ENCODE assay signal across 18 mouse cellular contexts in genomic region chr16:65451885-65452284, GRCm38 (mm10).
DNase-seq lines count a peak whose midpoint lies in the region; ATAC-seq and TF ChIP-seq lines count a peak whose summit lies in the region.
"Had no signal": no experiment of that assay in that cellular context is flagged by ENCODE, and none has a peak within 500 bp of the region (broad histone marks: within the 10 kb centered on the region; RNA-seq: fewer than 3 reads in every experiment).

No protein-coding gene starts in this region.

- H3K27me3 ChIP-seq in midbrain, embryonic 11.5 days (ENCODE audit: control insufficient read depth, insufficient read depth, low read length), result no peaks in the 10 kb centered on the region
- H3K27me3 ChIP-seq in midbrain, embryonic 10.5 days (ENCODE audit: low read depth, poor library complexity, severe bottlenecking), result no peaks in the 10 kb centered on the region
- no peaks in the 10 kb centered on the region for H3K27me3 ChIP-seq in intestine, postnatal 0 days (replicated peaks; ENCODE audit: control insufficient read depth, insufficient read depth, low read length)
- no peaks in the 10 kb centered on the region for H3K27me3 ChIP-seq in liver, embryonic 11.5 days (replicated peaks; ENCODE audit: control insufficient read depth, insufficient read depth, low read length)
- H3K27me3 ChIP-seq: embryonic facial prominence, embryonic 12.5 days; forebrain, embryonic 13.5 days; forebrain, embryonic 15.5 days had no signal

- peak; percentile 53 for DNase-seq in midbrain, embryonic 11.5 days (ENCODE audit: low spot score, missing footprints)
- no peak for DNase-seq in midbrain, embryonic 10.5 days (ENCODE audit: low spot score)
- DNase-seq in testis, postnatal 10 days (ENCODE audit: low spot score), result no peak
- no peak for DNase-seq in liver, embryonic 11.5 days (ENCODE audit: low spot score)
- DNase-seq: adrenal gland, adult 2 months; adrenal gland, postnatal 10 days; adrenal gland, postnatal 25 days; cerebellum, adult 11-12 months; cerebellum, adult 2 months; cerebellum, adult 9-10 months; cerebellum, postnatal 10 days; cerebellum, postnatal 25 days; forebrain, postnatal 0 days had no signal

- H3K4me3 ChIP-seq in midbrain, embryonic 11.5 days (ENCODE audit: low read depth, low read length), result no peak overlapping the region
- no peak overlapping the region for H3K4me3 ChIP-seq in midbrain, embryonic 10.5 days
- no peak overlapping the region for H3K4me3 ChIP-seq in intestine, postnatal 0 days (ENCODE audit: low read depth, low read length)
- no peak overlapping the region for H3K4me3 ChIP-seq in liver, embryonic 11.5 days (ENCODE audit: low read depth, low read length)
- H3K4me3 ChIP-seq: embryonic facial prominence, embryonic 10.5 days; embryonic facial prominence, embryonic 12.5 days; forebrain, embryonic 13.5 days; forebrain, embryonic 15.5 days had no signal

- no peak overlapping the region for H3K9ac ChIP-seq in midbrain, embryonic 11.5 days (ENCODE audit: low read length)
- H3K9ac ChIP-seq in intestine, postnatal 0 days (ENCODE audit: low read depth, low read length), result no peak overlapping the region
- no peak overlapping the region for H3K9ac ChIP-seq in liver, embryonic 11.5 days (ENCODE audit: low read depth, low read length)
- H3K9ac ChIP-seq: embryonic facial prominence, embryonic 12.5 days; forebrain, embryonic 13.5 days; forebrain, embryonic 15.5 days; forebrain, postnatal 0 days had no signal

- H3K36me3 ChIP-seq in midbrain, embryonic 11.5 days (ENCODE audit: control insufficient read depth, insufficient read depth, low read length), result no peaks in the 10 kb centered on the region
- no peaks in the 10 kb centered on the region for H3K36me3 ChIP-seq in midbrain, embryonic 10.5 days
- no peaks in the 10 kb centered on the region for H3K36me3 ChIP-seq in intestine, postnatal 0 days (ENCODE audit: control insufficient read depth, insufficient read depth)
- H3K36me3 ChIP-seq in liver, embryonic 11.5 days (ENCODE audit: control insufficient read depth, insufficient read depth, low read length), result no peaks in the 10 kb centered on the region
- H3K36me3 ChIP-seq: embryonic facial prominence, embryonic 10.5 days; embryonic facial prominence, embryonic 12.5 days; forebrain, embryonic 15.5 days had no signal

- no peak overlapping the region for H3K4me2 ChIP-seq in midbrain, embryonic 11.5 days
- H3K4me2 ChIP-seq in intestine, postnatal 0 days (replicated peaks; ENCODE audit: low read depth), result no peak overlapping the region
- no peak overlapping the region for H3K4me2 ChIP-seq in liver, embryonic 11.5 days
- H3K4me2 ChIP-seq: embryonic facial prominence, embryonic 12.5 days; forebrain, embryonic 13.5 days; forebrain, embryonic 15.5 days had no signal

- no peak overlapping the region for H3K27ac ChIP-seq in midbrain, embryonic 11.5 days (ENCODE audit: low read depth, low read length)
- no peak overlapping the region for H3K27ac ChIP-seq in midbrain, embryonic 10.5 days (replicated peaks)
- no peak overlapping the region for H3K27ac ChIP-seq in intestine, postnatal 0 days (ENCODE audit: low read depth, low read length)
- H3K27ac ChIP-seq in liver, embryonic 11.5 days (ENCODE audit: low read depth, low read length), result no peak overlapping the region
- H3K27ac ChIP-seq: embryonic facial prominence, embryonic 10.5 days; embryonic facial prominence, embryonic 12.5 days; forebrain, embryonic 13.5 days; forebrain, embryonic 15.5 days had no signal

- WGBS in midbrain, embryonic 11.5 days, result 89% methylated on average over 3 of the region's 3 CpGs
- WGBS in midbrain, embryonic 10.5 days, result 87% methylated on average over 3 of the region's 3 CpGs
- 52% methylated on average over 3 of the region's 3 CpGs for WGBS in intestine, postnatal 0 days
- 76% methylated on average over 3 of the region's 3 CpGs for WGBS in liver, embryonic 11.5 days

- no peaks in the 10 kb centered on the region for H3K4me1 ChIP-seq in midbrain, embryonic 11.5 days (ENCODE audit: control insufficient read depth, insufficient read depth, low read length)
- no peaks in the 10 kb centered on the region for H3K4me1 ChIP-seq in midbrain, embryonic 10.5 days
- H3K4me1 ChIP-seq in intestine, postnatal 0 days (replicated peaks; ENCODE audit: control insufficient read depth, insufficient read depth, low read length), result no peaks in the 10 kb centered on the region
- H3K4me1 ChIP-seq in liver, embryonic 11.5 days (replicated peaks; ENCODE audit: control insufficient read depth, insufficient read depth, low read length), result no peaks in the 10 kb centered on the region; the same call in 1 of the 2 replicates
- H3K4me1 ChIP-seq: embryonic facial prominence, embryonic 10.5 days; embryonic facial prominence, embryonic 12.5 days; forebrain, embryonic 13.5 days; forebrain, embryonic 15.5 days had no signal

- no peak for ATAC-seq in midbrain, embryonic 11.5 days (ENCODE audit: low FRiP score)
- ATAC-seq in intestine, postnatal 0 days, result peak; percentile 82
- no peak for ATAC-seq in liver, embryonic 11.5 days (replicated peaks; ENCODE audit: low FRiP score)
- ATAC-seq: forebrain, embryonic 13.5 days; forebrain, embryonic 15.5 days; forebrain, postnatal 0 days had no signal

- TF ChIP-seq CTCF in intestine, postnatal 0 days (IDR thresholded peaks at IDR 0.05; ENCODE audit: low read depth), result no peak

- no peaks in the 10 kb centered on the region for H3K9me3 ChIP-seq in midbrain, embryonic 11.5 days (ENCODE audit: control insufficient read depth, low read length)
- no peaks in the 10 kb centered on the region for H3K9me3 ChIP-seq in midbrain, embryonic 10.5 days (replicated peaks)
- H3K9me3 ChIP-seq in intestine, postnatal 0 days (ENCODE audit: control insufficient read depth), result no peaks in the 10 kb centered on the region
- H3K9me3 ChIP-seq in liver, embryonic 11.5 days (ENCODE audit: control insufficient read depth, low read length), result no peaks in the 10 kb centered on the region
- H3K9me3 ChIP-seq: embryonic facial prominence, embryonic 10.5 days; embryonic facial prominence, embryonic 12.5 days; forebrain, embryonic 13.5 days; forebrain, embryonic 15.5 days had no signal
